ENCODE assay signal across 8 mouse cellular contexts in the genomic region with DNA sequence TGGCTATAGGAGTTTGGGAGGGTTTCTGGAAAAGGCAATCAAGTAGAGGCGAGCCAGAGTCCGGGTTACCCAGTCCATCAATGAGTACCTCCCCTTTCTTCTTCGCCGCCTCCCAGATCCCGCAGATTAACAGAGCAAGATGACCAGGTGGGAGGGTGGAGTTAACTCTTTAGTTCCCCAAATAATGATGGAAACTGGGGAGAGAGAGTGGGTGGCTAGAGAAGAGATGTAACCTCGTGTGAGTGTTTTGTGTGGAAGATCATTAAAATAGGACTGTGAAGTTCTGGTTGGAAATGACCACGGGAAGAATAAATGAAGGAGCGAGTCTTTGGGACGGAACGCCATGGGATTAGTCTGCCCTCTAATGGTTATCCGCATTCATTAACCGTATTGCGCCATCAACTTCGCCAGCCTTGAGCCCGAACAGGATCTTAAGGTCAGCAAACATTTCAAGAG. TPM values are rescaled to one million over a fixed set of nuclear protein-coding genes. Genes with fewer than 3 reads are reported as not detected.
DNase-seq lines count a peak whose midpoint lies in the region; ATAC-seq lines count a peak whose summit lies in the region.

No protein-coding gene starts in this region.

- peak; percentile 43 for ATAC-seq in liver, embryonic 11.5 days (replicated peaks; ENCODE audit: low FRiP score)
- 0 out of 2 replicates have a peak, but pooled peaks have one; percentile 23 for ATAC-seq in monocyte, adult 5-6 weeks (replicated peaks; ENCODE audit: insufficient number of reproducible peaks, low FRiP score, low TSS enrichment, poor library complexity, severe bottlenecking)
- no peak for ATAC-seq in erythroid progenitor cell, adult 5-6 weeks (replicated peaks; ENCODE audit: low FRiP score, poor library complexity, severe bottlenecking)

- peaks cover 7% of the 10 kb centered on the region for H3K4me1 ChIP-seq in liver, embryonic 11.5 days (replicated peaks; ENCODE audit: control insufficient read depth, insufficient read depth, low read length)

- no peaks in the 10 kb centered on the region for H3K9me3 ChIP-seq in liver, embryonic 11.5 days (ENCODE audit: control insufficient read depth, low read length)

- peak overlapping the region; percentile 52 for H3K4me3 ChIP-seq in liver, embryonic 11.5 days (ENCODE audit: low read depth, low read length)

- peaks cover 46% of the 10 kb centered on the region for H3K27me3 ChIP-seq in liver, embryonic 11.5 days (replicated peaks; ENCODE audit: control insufficient read depth, insufficient read depth, low read length)

- WGBS in liver, embryonic 11.5 days: 1% methylated on average over 15 of the region's 15 CpGs

- H3K4me2 ChIP-seq in liver, embryonic 11.5 days: peak overlapping the region; percentile 83

- no peak overlapping the region for H3K9ac ChIP-seq in liver, embryonic 11.5 days (ENCODE audit: low read depth, low read length)

- H3K36me3 ChIP-seq in liver, embryonic 11.5 days (ENCODE audit: control insufficient read depth, insufficient read depth, low read length): no peaks in the 10 kb centered on the region

- no peak overlapping the region for H3K27ac ChIP-seq in liver, embryonic 11.5 days (ENCODE audit: low read depth, low read length)

- DNase-seq in B cell, adult 2 months: peak; percentile 16 to 18
- DNase-seq in adrenal gland, adult (ENCODE audit: inconsistent age in 2 of 2, low spot score in 1 of 2): peak; percentile 83 to 96
- peak; percentile 89 for DNase-seq in embryo, embryonic 10.5 days (ENCODE audit: low spot score)
- peak; percentile 97 for DNase-seq in heart, adult 11 months
- peak; percentile 62 for DNase-seq in kidney, adult 11 months
- peak; percentile 47 for DNase-seq in liver, embryonic 11.5 days (ENCODE audit: low spot score)

RNA-seq across cellular contexts. Expression of a gene that starts 0.7 kb away (rescaled TPM):
- 8.0 and 9.2 TPM in 2 replicates for polyA plus RNA-seq in liver, embryonic 11.5 days (2014; fragmentation: Nextera tagmentation; extraction: Ambion mirVana)
- total RNA-seq in monocyte, adult 5-6 weeks (2017): not detected in 3 replicates
- not detected in 2 replicates for total RNA-seq in erythroid progenitor cell, adult 5-6 weeks (2015; ENCODE audit: low replicate concordance)
- total RNA-seq in erythroid progenitor cell, adult 5-6 weeks (2017; ENCODE audit: low replicate concordance): not detected in 2 replicates

RNA-seq across cellular contexts. Expression of a gene that starts 9.6 kb away (rescaled TPM):
- polyA plus RNA-seq in liver, embryonic 11.5 days (2014; fragmentation: Nextera tagmentation; extraction: Ambion mirVana): 169 and 174 TPM in 2 replicates
- 72.4 to 84.1 TPM (median 74.7 TPM) in 3 replicates for total RNA-seq in monocyte, adult 5-6 weeks (2017)
- total RNA-seq in erythroid progenitor cell, adult 5-6 weeks (2015; ENCODE audit: low replicate concordance): 61.6 and 86.5 TPM in 2 replicates
- total RNA-seq in erythroid progenitor cell, adult 5-6 weeks (2017; ENCODE audit: low replicate concordance): 93.7 and 150 TPM in 2 replicates

RNA-seq across cellular contexts. Expression of a gene that starts 24.5 kb away (rescaled TPM):
- 44.9 and 46.4 TPM in 2 replicates for polyA plus RNA-seq in liver, embryonic 11.5 days (2014; fragmentation: Nextera tagmentation; extraction: Ambion mirVana)
- 52.4 to 94.4 TPM (median 62.0 TPM) in 3 replicates for total RNA-seq in monocyte, adult 5-6 weeks (2017)
- 11.3 and 17.7 TPM in 2 replicates for total RNA-seq in erythroid progenitor cell, adult 5-6 weeks (2015; ENCODE audit: low replicate concordance)
- total RNA-seq in erythroid progenitor cell, adult 5-6 weeks (2017; ENCODE audit: low replicate concordance): 13.1 and 16.4 TPM in 2 replicates

RNA-seq across cellular contexts. Expression of a gene that starts 32.9 kb away (rescaled TPM):
- polyA plus RNA-seq in liver, embryonic 11.5 days (2014; fragmentation: Nextera tagmentation; extraction: Ambion mirVana): 34.0 and 35.2 TPM in 2 replicates
- 11.7 to 26.5 TPM (median 12.9 TPM) in 3 replicates for total RNA-seq in monocyte, adult 5-6 weeks (2017)
- total RNA-seq in erythroid progenitor cell, adult 5-6 weeks (2015; ENCODE audit: low replicate concordance): 6.7 and 12.6 TPM in 2 replicates
- total RNA-seq in erythroid progenitor cell, adult 5-6 weeks (2017; ENCODE audit: low replicate concordance): 13.2 and 18.2 TPM in 2 replicates

RNA-seq across cellular contexts. Expression of a gene that starts 43.0 kb away (rescaled TPM):
- polyA plus RNA-seq in liver, embryonic 11.5 days (2014; fragmentation: Nextera tagmentation; extraction: Ambion mirVana): 78.2 and 86.3 TPM in 2 replicates
- 65.3 to 100 TPM (median 80.3 TPM) in 3 replicates for total RNA-seq in monocyte, adult 5-6 weeks (2017)
- total RNA-seq in erythroid progenitor cell, adult 5-6 weeks (2015; ENCODE audit: low replicate concordance): 78.9 and 101 TPM in 2 replicates
- 47.3 and 66.6 TPM in 2 replicates for total RNA-seq in erythroid progenitor cell, adult 5-6 weeks (2017; ENCODE audit: low replicate concordance)

Comparison
In these comparisons a context has a peak if more than half of its experiments do, and no peak if none do; other contexts are left out.
1. DNase-seq: peak in every context shown above with its lines; median percentile 97 in heart, adult 11 months; 90 in adrenal gland, adult; 89 in embryo, embryonic 10.5 days; 62 in kidney, adult 11 months; 47 in liver, embryonic 11.5 days; 17 in B cell, adult 2 months.